Mouse (Mus musculus) liver, embryonic 14.5 days (tissue): ENCODE data around the gene Smchd1. TPM values are rescaled to one million over a fixed set of nuclear protein-coding genes. Genes with fewer than 3 reads are reported as not detected.

Experiments
- ATAC-seq: fragments of 200-750 bp; cut with Nextera tagmentation; 2 replicates; pipeline ENCODE4 v1.8.0; 2017; ENCODE audit warnings: moderate number of reproducible peaks, mild to moderate bottlenecking, moderate library complexity; ENCODE audit not compliant: insufficient read depth
- DNase-seq, 3 experiments: peaks; one replicate each; pipeline ENCODE4 v3.0.0-alpha.2; 2012 to 2013; ENCODE audit warnings: low read depth in 3 of 3, low spot score in 3 of 3
- H3K27ac ChIP-seq: fragments of 300-500 bp; sonication (generic); 2 replicates; pipeline ENCODE4 v1.5.1; 2014; ENCODE audit warnings: moderate library complexity, mild to moderate bottlenecking, control low read depth, inconsistent platforms
- H3K27me3 ChIP-seq: fragments of 300-500 bp; sonication (generic); 2 replicates; pipeline ENCODE4 v1.6.1; 2014; ENCODE audit warnings: mild to moderate bottlenecking, low read length, moderate library complexity; ENCODE audit not compliant: control insufficient read depth, insufficient read depth
- H3K36me3 ChIP-seq: fragments of 300-500 bp; sonication (generic); replicated peaks from 2 replicates; pipeline ENCODE4 v1.6.1; 2014; ENCODE audit warnings: low read depth; ENCODE audit not compliant: control insufficient read depth, insufficient read depth
- H3K4me1 ChIP-seq, 2 experiments: fragments of 200-500 bp in 1 of 2; fragments of 300-500 bp in 1 of 2; sonication (generic) in 1 of 2; replicated peaks; 2 replicates each; pipeline ENCODE4 v1.6.1; 2012 to 2014; ENCODE audit warnings: antibody characterized with exemption in 1 of 2, inconsistent platforms in 1 of 2, low read length in 1 of 2; ENCODE audit not compliant: control insufficient read depth in 2 of 2, insufficient read depth in 2 of 2
- H3K4me2 ChIP-seq: fragments of 300-500 bp; sonication (generic); 2 replicates; pipeline ENCODE4 v1.6.1; 2014; ENCODE audit warnings: low read depth, mild to moderate bottlenecking, control low read depth, moderate library complexity
- H3K4me3 ChIP-seq, 2 experiments: fragments of 200-500 bp in 1 of 2; fragments of 300-500 bp in 1 of 2; sonication (generic) in 1 of 2; 2 replicates each; pipeline ENCODE4 v1.5.1; 2012 to 2014; ENCODE audit warnings: low read depth in 2 of 2, low read length in 2 of 2, mild to moderate bottlenecking in 2 of 2, control low read depth in 1 of 2, inconsistent platforms in 1 of 2, moderate library complexity in 1 of 2; ENCODE audit not compliant: insufficient read depth in 1 of 2
- H3K9ac ChIP-seq: fragments of 300-500 bp; sonication (generic); replicated peaks from 2 replicates; pipeline ENCODE4 v1.6.1; 2014; ENCODE audit warnings: mild to moderate bottlenecking, control low read depth, moderate library complexity
- H3K9me3 ChIP-seq: fragments of 300-500 bp; sonication (generic); 2 replicates; pipeline ENCODE4 v1.6.1; 2016; ENCODE audit warnings: low read length, mixed read lengths; ENCODE audit not compliant: control insufficient read depth
- CTCF ChIP-seq: IDR thresholded peaks from 2 replicates; pipeline ENCODE4 v1.5.1; 2016; ENCODE audit warnings: antibody characterized with exemption, low read depth, control low read depth
- EP300 ChIP-seq: IDR thresholded peaks from 2 replicates; pipeline ENCODE4 v1.6.1; 2016; ENCODE audit warnings: antibody characterized with exemption, low read depth
- WGBS: fragments of 180-500 bp; shearing (Covaris S2); extraction: QIAGEN DNeasy Blood & Tissue Kit; methylation state at CpG from one replicate; pipeline ENCODE4 v1.1.7; 2014; ENCODE audit not compliant: insufficient replicate concordance; 5-methylcytosine and 5-hydroxymethylcytosine counted together
- polyA plus RNA-seq, 2 experiments: library from polyadenylated mRNA; depleted of rRNA in 1 of 2; stranded (reverse) in 1 of 2; unstranded in 1 of 2; fragments of >200 nt; fragmentation: Nextera tagmentation in 1 of 2; extraction: Ambion mirVana in 1 of 2; gene quantifications; 2 replicates each; pipeline versions ENCODE4 v1.2.1 to v1.2.3; 2012 to 2014

The Smchd1 gene
- 11.7 and 19.9 TPM in 2 replicates for polyA plus RNA-seq (2012; rRNA removed)
- 38.0 and 41.6 TPM in 2 replicates for polyA plus RNA-seq (2014; fragmentation: Nextera tagmentation; extraction: Ambion mirVana)

- no peaks in the 10 kb centered on the region for H3K27me3 ChIP-seq
- peak within 1 kb of the TSS; percentile 69 to 76 for H3K4me3 ChIP-seq
- H3K27ac ChIP-seq = peak within 1 kb of the TSS; percentile 68
- DNase-seq (peak; percentile 89 to 90 (median 90)), ATAC-seq (peak; percentile 96)
- H3K9me3 ChIP-seq = no peaks in the 10 kb centered on the region
- H3K9ac ChIP-seq = peak within 1 kb of the TSS; percentile 68
- under 1% methylated on average over 103 of the region's 109 CpGs for WGBS
- H3K4me1 ChIP-seq = peaks cover 8 to 17% of the 10 kb centered on the region in 2 experiments; a peak in 3 of 4 replicates
- peak within 1 kb of the TSS; percentile 96 for H3K4me2 ChIP-seq
- no peaks in the 10 kb centered on the region for H3K36me3 ChIP-seq
- TF ChIP-seq EP300 = no peak
- no peak for TF ChIP-seq CTCF
Observed at GRCm38 (mm10) chr17:71474762-71475704, at the start of gene Smchd1. Gene Smchd1 (minus strand): TSS chr17:71475343.

GRCm38 (mm10) chr17:71510297-71510696 is 35.2 kb upstream of the Smchd1 start:
- Histone ChIP-seq H3K9ac (no peak overlapping the region), H3K27ac (peak overlapping the region; percentile 54; the same call in 1 of the 2 replicates), H3K4me2 (peak overlapping the region; percentile 24), H3K27me3 (no peaks in the 10 kb centered on the region), H3K4me3 (no peak overlapping the region), H3K36me3 (peaks cover 90% of the 10 kb centered on the region), H3K4me1 (peaks cover 0 to 7% of the 10 kb centered on the region in 2 experiments; a peak in 2 of 4 replicates), H3K9me3 (no peaks in the 10 kb centered on the region)
- WGBS = 70% methylated on average over 11 of the region's 11 CpGs
- no peak for DNase-seq
- TF ChIP-seq EP300 (peak; percentile 18; the same call in 1 of the 2 replicates), CTCF (no peak)
- peak; percentile 91 for ATAC-seq

- Histone ChIP-seq H3K4me1 (peaks cover 0 to 7% of the 10 kb centered on the region in 2 experiments; a peak in 2 of 4 replicates), H3K27me3 (no peaks in the 10 kb centered on the region), H3K4me3 (no peak overlapping the region), H3K27ac (no peak overlapping the region), H3K9ac (no peak overlapping the region), H3K4me2 (no peak overlapping the region), H3K36me3 (peaks cover 87% of the 10 kb centered on the region), H3K9me3 (no peaks in the 10 kb centered on the region)
- ATAC-seq = no peak
- no peak for TF ChIP-seq EP300
- no peak for TF ChIP-seq CTCF
- no peak for DNase-seq
- 88% methylated on average over 8 of the region's 8 CpGs for WGBS
Observed at GRCm38 (mm10) chr17:71506832-71507231, 31.7 kb upstream of the Smchd1 start.

GRCm38 (mm10) chr17:71495784-71496183 is 20.6 kb upstream of the Smchd1 start:
- H3K4me1 ChIP-seq = peaks cover 0 to 7% of the 10 kb centered on the region in 2 experiments; a peak in 2 of 4 replicates
- TF ChIP-seq CTCF (no peak), EP300 (no peak)
- no peak overlapping the region for H3K4me2 ChIP-seq
- no peak overlapping the region for H3K4me3 ChIP-seq
- H3K36me3 ChIP-seq = peaks cover 56% of the 10 kb centered on the region
- no peaks in the 10 kb centered on the region for H3K9me3 ChIP-seq
- 79% methylated on average over 4 of the region's 4 CpGs for WGBS
- no peak overlapping the region for H3K9ac ChIP-seq
- no peaks in the 10 kb centered on the region for H3K27me3 ChIP-seq
- H3K27ac ChIP-seq = no peak overlapping the region
- no peak for ATAC-seq
- no peak for DNase-seq

GRCm38 (mm10) chr17:71491332-71491686 is 16.2 kb upstream of the Smchd1 start:
- no peak for TF ChIP-seq EP300
- TF ChIP-seq CTCF = no peak
- ATAC-seq = no peak
- Histone ChIP-seq H3K4me3 (no peak overlapping the region), H3K9ac (no peak overlapping the region), H3K27me3 (no peaks in the 10 kb centered on the region), H3K9me3 (no peaks in the 10 kb centered on the region), H3K4me2 (peak overlapping the region; percentile 1; the same call in 1 of the 2 replicates), H3K27ac (peak overlapping the region; percentile 52; the same call in 1 of the 2 replicates), H3K4me1 (peaks cover 12 to 22% of the 10 kb centered on the region in 2 experiments), H3K36me3 (peaks cover 15% of the 10 kb centered on the region)
- DNase-seq = no peak
- WGBS = 38% methylated on average over 4 of the region's 4 CpGs
